Mouse (Mus musculus): ENCODE results near the gene Stmn1. TPM values are rescaled to one million over a fixed set of nuclear protein-coding genes. Genes with fewer than 3 reads are reported as not detected.
A peak's percentile ranks its signal among the peaks of the same experiment; 100 is the strongest.

Gene Stmn1
- polyA plus RNA-seq, 1 experiment from 2014 or later = 1,154 TPM

- ATAC-seq (ENCODE audit: low read depth) (no peak), DNase-seq (ENCODE audit: low spot score) (no peak)
- Histone ChIP-seq H3K9me3 (ENCODE audit: control insufficient read depth, low read length) (no peaks in the 10 kb centered on the region), H3K4me1 (ENCODE audit: control insufficient read depth, insufficient read depth, low read length) (no peaks in the 10 kb centered on the region), H3K4me2 (ENCODE audit: low read depth, low read length) (peak overlapping the region; percentile 5; the same call in 1 of the 2 replicates), H3K36me3 (ENCODE audit: control insufficient read depth, insufficient read depth, low read length) (no peaks in the 10 kb centered on the region), H3K27ac (replicated peaks; ENCODE audit: low read depth, low read length) (no peak overlapping the region), H3K4me3 (ENCODE audit: low read depth, low read length) (no peak overlapping the region), H3K27me3 (replicated peaks; ENCODE audit: control insufficient read depth, insufficient read depth, low read length) (peaks cover 34% of the 10 kb centered on the region; the same call in 1 of the 2 replicates), H3K9ac (ENCODE audit: low read depth, low read length) (peak overlapping the region; percentile 17; the same call in 1 of the 2 replicates)
- 17% methylated on average over 20 of the region's 20 CpGs for WGBS
Observed at GRCm38 (mm10) chr4:134450392-134451195, 17.5 kb upstream of the Stmn1 start.

GRCm38 (mm10) chr4:134451484-134451883 lies 16.6 kb upstream of the Stmn1 start:
- Histone ChIP-seq H3K9ac (ENCODE audit: low read depth, low read length) (no peak overlapping the region), H3K36me3 (ENCODE audit: control insufficient read depth, insufficient read depth, low read length) (no peaks in the 10 kb centered on the region), H3K27ac (replicated peaks; ENCODE audit: low read depth, low read length) (no peak overlapping the region), H3K4me3 (ENCODE audit: low read depth, low read length) (no peak overlapping the region), H3K27me3 (replicated peaks; ENCODE audit: control insufficient read depth, insufficient read depth, low read length) (peaks cover 34% of the 10 kb centered on the region; the same call in 1 of the 2 replicates), H3K4me1 (ENCODE audit: control insufficient read depth, insufficient read depth, low read length) (no peaks in the 10 kb centered on the region), H3K4me2 (ENCODE audit: low read depth, low read length) (no peak overlapping the region), H3K9me3 (ENCODE audit: control insufficient read depth, low read length) (no peaks in the 10 kb centered on the region)
- ATAC-seq (ENCODE audit: low read depth) (no peak), DNase-seq (ENCODE audit: low spot score) (no peak)
- 71% methylated on average over 9 of the region's 9 CpGs for WGBS

GRCm38 (mm10) chr4:134453619-134454400 lies 14.3 kb upstream of the Stmn1 start:
- Histone ChIP-seq H3K9me3 (ENCODE audit: control insufficient read depth, low read length) (no peaks in the 10 kb centered on the region), H3K9ac (ENCODE audit: low read depth, low read length) (no peak overlapping the region), H3K4me2 (ENCODE audit: low read depth, low read length) (no peak overlapping the region), H3K4me3 (ENCODE audit: low read depth, low read length) (no peak overlapping the region), H3K4me1 (ENCODE audit: control insufficient read depth, insufficient read depth, low read length) (no peaks in the 10 kb centered on the region), H3K36me3 (ENCODE audit: control insufficient read depth, insufficient read depth, low read length) (no peaks in the 10 kb centered on the region), H3K27ac (replicated peaks; ENCODE audit: low read depth, low read length) (no peak overlapping the region), H3K27me3 (replicated peaks; ENCODE audit: control insufficient read depth, insufficient read depth, low read length) (peaks cover 34% of the 10 kb centered on the region; the same call in 1 of the 2 replicates)
- 27% methylated on average over 34 of the region's 34 CpGs for WGBS
- no peak for ATAC-seq (ENCODE audit: low read depth)
- no peak for DNase-seq (ENCODE audit: low spot score)

- 32% methylated on average over 6 of the region's 6 CpGs for WGBS
- H3K36me3 ChIP-seq (ENCODE audit: control insufficient read depth, insufficient read depth, low read length) = no peaks in the 10 kb centered on the region
- peaks cover 34% of the 10 kb centered on the region; the same call in 1 of the 2 replicates for H3K27me3 ChIP-seq (replicated peaks; ENCODE audit: control insufficient read depth, insufficient read depth, low read length)
- H3K27ac ChIP-seq (replicated peaks; ENCODE audit: low read depth, low read length) = no peak overlapping the region
- ATAC-seq (ENCODE audit: low read depth) = no peak
- no peak overlapping the region for H3K9ac ChIP-seq (ENCODE audit: low read depth, low read length)
- no peaks in the 10 kb centered on the region for H3K9me3 ChIP-seq (ENCODE audit: control insufficient read depth, low read length)
- no peak for DNase-seq (ENCODE audit: low spot score)
- no peaks in the 10 kb centered on the region for H3K4me1 ChIP-seq (ENCODE audit: control insufficient read depth, insufficient read depth, low read length)
- no peak overlapping the region for H3K4me2 ChIP-seq (ENCODE audit: low read depth, low read length)
- H3K4me3 ChIP-seq (ENCODE audit: low read depth, low read length) = no peak overlapping the region
Observed at GRCm38 (mm10) chr4:134455310-134455709, 12.8 kb upstream of the Stmn1 start.

- Histone ChIP-seq H3K4me1 (ENCODE audit: control insufficient read depth, insufficient read depth, low read length) (no peaks in the 10 kb centered on the region), H3K4me2 (ENCODE audit: low read depth, low read length) (no peak overlapping the region), H3K36me3 (ENCODE audit: control insufficient read depth, insufficient read depth, low read length) (no peaks in the 10 kb centered on the region), H3K9ac (ENCODE audit: low read depth, low read length) (no peak overlapping the region), H3K4me3 (ENCODE audit: low read depth, low read length) (no peak overlapping the region), H3K27me3 (replicated peaks; ENCODE audit: control insufficient read depth, insufficient read depth, low read length) (peaks cover 24% of the 10 kb centered on the region; the same call in 1 of the 2 replicates), H3K9me3 (ENCODE audit: control insufficient read depth, low read length) (no peaks in the 10 kb centered on the region), H3K27ac (replicated peaks; ENCODE audit: low read depth, low read length) (no peak overlapping the region)
- ATAC-seq (ENCODE audit: low read depth) (no peak), DNase-seq (ENCODE audit: low spot score) (no peak)
- 51% methylated on average over 7 of the region's 7 CpGs for WGBS
Observed at GRCm38 (mm10) chr4:134457130-134457825, 10.8 kb upstream of the Stmn1 start.

GRCm38 (mm10) chr4:134458856-134459255 lies 9.3 kb upstream of the Stmn1 start:
- 78% methylated on average over 5 of the region's 5 CpGs for WGBS
- Histone ChIP-seq H3K27me3 (replicated peaks; ENCODE audit: control insufficient read depth, insufficient read depth, low read length) (peaks cover 14% of the 10 kb centered on the region; the same call in 1 of the 2 replicates), H3K4me2 (ENCODE audit: low read depth, low read length) (no peak overlapping the region), H3K27ac (replicated peaks; ENCODE audit: low read depth, low read length) (no peak overlapping the region), H3K4me1 (ENCODE audit: control insufficient read depth, insufficient read depth, low read length) (no peaks in the 10 kb centered on the region), H3K36me3 (ENCODE audit: control insufficient read depth, insufficient read depth, low read length) (no peaks in the 10 kb centered on the region), H3K9ac (ENCODE audit: low read depth, low read length) (no peak overlapping the region), H3K9me3 (ENCODE audit: control insufficient read depth, low read length) (no peaks in the 10 kb centered on the region), H3K4me3 (ENCODE audit: low read depth, low read length) (no peak overlapping the region)
- no peak for ATAC-seq (ENCODE audit: low read depth)
- DNase-seq (ENCODE audit: low spot score) = no peak

GRCm38 (mm10) chr4:134460277-134460676 lies 7.8 kb upstream of the Stmn1 start:
- H3K4me3 ChIP-seq (ENCODE audit: low read depth, low read length) = no peak overlapping the region
- H3K4me1 ChIP-seq (ENCODE audit: control insufficient read depth, insufficient read depth, low read length) = no peaks in the 10 kb centered on the region
- no peak overlapping the region for H3K27ac ChIP-seq (replicated peaks; ENCODE audit: low read depth, low read length)
- H3K27me3 ChIP-seq (replicated peaks; ENCODE audit: control insufficient read depth, insufficient read depth, low read length) = 0 out of 2 replicates have a peak, but pooled peaks cover 2% of the 10 kb centered on the region
- 84% methylated on average over 10 of the region's 10 CpGs for WGBS
- H3K9me3 ChIP-seq (ENCODE audit: control insufficient read depth, low read length) = no peaks in the 10 kb centered on the region
- H3K36me3 ChIP-seq (ENCODE audit: control insufficient read depth, insufficient read depth, low read length) = no peaks in the 10 kb centered on the region
- DNase-seq (ENCODE audit: low spot score) (no peak), ATAC-seq (ENCODE audit: low read depth) (no peak)
- H3K9ac ChIP-seq (ENCODE audit: low read depth, low read length) = no peak overlapping the region
- H3K4me2 ChIP-seq (ENCODE audit: low read depth, low read length) = no peak overlapping the region

GRCm38 (mm10) chr4:134461252-134461651 lies 6.9 kb upstream of the Stmn1 start:
- Histone ChIP-seq H3K27me3 (replicated peaks; ENCODE audit: control insufficient read depth, insufficient read depth, low read length) (no peaks in the 10 kb centered on the region), H3K4me1 (ENCODE audit: control insufficient read depth, insufficient read depth, low read length) (no peaks in the 10 kb centered on the region), H3K9me3 (ENCODE audit: control insufficient read depth, low read length) (no peaks in the 10 kb centered on the region), H3K4me2 (ENCODE audit: low read depth, low read length) (no peak overlapping the region), H3K27ac (replicated peaks; ENCODE audit: low read depth, low read length) (no peak overlapping the region), H3K36me3 (ENCODE audit: control insufficient read depth, insufficient read depth, low read length) (no peaks in the 10 kb centered on the region), H3K4me3 (ENCODE audit: low read depth, low read length) (no peak overlapping the region), H3K9ac (ENCODE audit: low read depth, low read length) (no peak overlapping the region)
- WGBS = 80% methylated on average over 5 of the region's 5 CpGs
- no peak for DNase-seq (ENCODE audit: low spot score)
- no peak for ATAC-seq (ENCODE audit: low read depth)
